Mouse (Mus musculus): ENCODE data around the gene Clcn3.

The Clcn3 gene

GRCm38 (mm10) chr8:60982701-60983687 lies at the start of gene Clcn3:
Gene Clcn3, minus strand, starts transcription at chr8:60983300.
- peak; percentile 98 for DNase-seq

- no peak for DNase-seq
Measured at GRCm38 (mm10) chr8:60996468-60996867, 13.4 kb upstream of the Clcn3 start.

GRCm38 (mm10) chr8:60993639-60993986 lies 10.5 kb upstream of the Clcn3 start:
- no peak for DNase-seq

GRCm38 (mm10) chr8:60992910-60993638 lies 10.0 kb upstream of the Clcn3 start, which contains the start of gene Nek1:
Gene Nek1, plus strand, starts transcription at chr8:60993195.
- DNase-seq, result peak; percentile 97

GRCm38 (mm10) chr8:60992561-60992909 lies 9.4 kb upstream of the Clcn3 start:
- no peak for DNase-seq

GRCm38 (mm10) chr8:60984260-60985010 lies 1.3 kb upstream of the Clcn3 start:
- peak; percentile 58 for DNase-seq

GRCm38 (mm10) chr8:60983688-60984079 lies 584 bp upstream of the Clcn3 start:
- DNase-seq, result peak; percentile 86

- no peak for DNase-seq
Measured at GRCm38 (mm10) chr8:60981388-60981787, 1.7 kb downstream of the Clcn3 start.

GRCm38 (mm10) chr8:60978496-60978895 lies 4.6 kb downstream of the Clcn3 start:
- no peak for DNase-seq

- no peak for DNase-seq
Measured at GRCm38 (mm10) chr8:60976818-60977217, 6.3 kb downstream of the Clcn3 start.

- no peak for DNase-seq
Measured at GRCm38 (mm10) chr8:60974837-60975236, 8.3 kb downstream of the Clcn3 start.

- no peak for DNase-seq
Measured at GRCm38 (mm10) chr8:60973448-60973847, 9.7 kb downstream of the Clcn3 start.

- DNase-seq, result no peak
Measured at GRCm38 (mm10) chr8:60971808-60972207, 11.3 kb downstream of the Clcn3 start.

- no peak for DNase-seq
Measured at GRCm38 (mm10) chr8:60969091-60969490, 14.0 kb downstream of the Clcn3 start.

- peak; percentile 65 for DNase-seq
Measured at GRCm38 (mm10) chr8:60965741-60966140, 17.4 kb downstream of the Clcn3 start.

GRCm38 (mm10) chr8:60965306-60965705 lies 17.8 kb downstream of the Clcn3 start:
- no peak for DNase-seq

GRCm38 (mm10) chr8:60964518-60964917 lies 18.6 kb downstream of the Clcn3 start:
- no peak for DNase-seq

GRCm38 (mm10) chr8:60963931-60964330 lies 19.2 kb downstream of the Clcn3 start:
- DNase-seq, result no peak

GRCm38 (mm10) chr8:60962763-60963162 lies 20.3 kb downstream of the Clcn3 start:
- DNase-seq, result no peak

- no peak for DNase-seq
Measured at GRCm38 (mm10) chr8:60956847-60957246, 26.3 kb downstream of the Clcn3 start.

GRCm38 (mm10) chr8:60954281-60955014 lies 28.7 kb downstream of the Clcn3 start:
- peak; percentile 93 for DNase-seq

GRCm38 (mm10) chr8:60952803-60953202 lies 30.3 kb downstream of the Clcn3 start:
- no peak for DNase-seq

Data from cerebellum, adult 9-10 months (tissue).